25 mouse cellular contexts compared by ENCODE assay signal in genomic region chr15:82706647-82707046, GRCm38 (mm10). TPM values are rescaled to one million over a fixed set of nuclear protein-coding genes. Genes with fewer than 3 reads are reported as not detected.
A peak's percentile ranks its signal among the peaks of the same experiment; 100 is the strongest.
DNase-seq lines count a peak whose midpoint lies in the region; ATAC-seq and TF ChIP-seq lines count a peak whose summit lies in the region.
"Had no signal": no experiment of that assay in that cellular context is flagged by ENCODE, and none has a peak within 500 bp of the region (broad histone marks: within the 10 kb centered on the region; RNA-seq: fewer than 3 reads in every experiment).

No protein-coding gene starts in this region.

- WGBS in heart, embryonic 10.5 days: 70% methylated on average over 2 of the region's 2 CpGs
- 79% methylated on average over 2 of the region's 2 CpGs for WGBS in heart, adult 2 months
- 20% methylated on average over 2 of the region's 2 CpGs for whole genome bisulfite sequencing in liver, adult 2 months
- 69% methylated on average over 2 of the region's 2 CpGs for WGBS in liver, postnatal 0 days (ENCODE audit: insufficient replicate concordance)
- 64% methylated on average over 2 of the region's 2 CpGs for WGBS in liver, embryonic 12.5 days (ENCODE audit: insufficient replicate concordance)

- no peak overlapping the region for H3K4me2 ChIP-seq in liver, postnatal 0 days (ENCODE audit: low read depth, low read length)
- H3K4me2 ChIP-seq in liver, embryonic 12.5 days: no peak overlapping the region

- H3K4me1 ChIP-seq in heart, embryonic 10.5 days: no peaks in the 10 kb centered on the region
- no peaks in the 10 kb centered on the region for H3K4me1 ChIP-seq in heart, adult 2 months (ENCODE audit: control insufficient read depth, insufficient read depth, low read length)
- peaks cover 29% of the 10 kb centered on the region for H3K4me1 ChIP-seq in liver, adult 2 months (ENCODE audit: control insufficient read depth, insufficient read depth, low read length)
- H3K4me1 ChIP-seq in liver, postnatal 0 days (ENCODE audit: insufficient read depth): no peaks in the 10 kb centered on the region
- no peaks in the 10 kb centered on the region for H3K4me1 ChIP-seq in liver, embryonic 12.5 days

- H3K27me3 ChIP-seq in heart, embryonic 10.5 days (ENCODE audit: insufficient read depth, poor library complexity, severe bottlenecking): no peaks in the 10 kb centered on the region
- H3K27me3 ChIP-seq in heart, adult 2 months (ENCODE audit: control insufficient read depth, insufficient read depth, low read length): no peaks in the 10 kb centered on the region
- H3K27me3 ChIP-seq in liver, adult 2 months (ENCODE audit: control insufficient read depth, insufficient read depth, low read length): no peaks in the 10 kb centered on the region
- no peaks in the 10 kb centered on the region for H3K27me3 ChIP-seq in liver, postnatal 0 days (ENCODE audit: insufficient read depth, low read length)
- no peaks in the 10 kb centered on the region for H3K27me3 ChIP-seq in liver, embryonic 12.5 days (replicated peaks)

- H3K4me3 ChIP-seq in heart, embryonic 10.5 days: no peak overlapping the region
- no peak overlapping the region for H3K4me3 ChIP-seq in heart, adult 2 months
- peak overlapping the region; percentile 99 for H3K4me3 ChIP-seq in liver, adult 2 months (ENCODE audit: insufficient read depth, low read depth, low read length)
- no peak overlapping the region for H3K4me3 ChIP-seq in liver, postnatal 0 days (ENCODE audit: low read depth, low read length)
- no peak overlapping the region for H3K4me3 ChIP-seq in liver, embryonic 12.5 days

- H3K79me2 ChIP-seq in heart, adult 2 months (replicated peaks; ENCODE audit: control insufficient read depth, insufficient read depth, low read length): no peaks in the 10 kb centered on the region
- peaks cover 41% of the 10 kb centered on the region for H3K79me2 ChIP-seq in liver, adult 2 months (ENCODE audit: control insufficient read depth, insufficient read depth, low read length)

- peak; percentile 43 for DNase-seq in heart, adult 11 months
- no peak for DNase-seq in heart, adult 8-10 months (ENCODE audit: low spot score)
- DNase-seq in heart, embryonic 10.5 days (ENCODE audit: low spot score): peak; percentile 62
- DNase-seq in heart, adult 2 months: no peak
- peak; percentile 88 for DNase-seq in liver, adult 2 months (ENCODE audit: extremely low read depth, low read depth, low spot score)
- no peak for DNase-seq in liver
- no peak for DNase-seq in liver, postnatal 0 days
- DNase-seq: adrenal gland, adult 8-10 months; adrenal gland, postnatal 10 days; adrenal gland, postnatal 14 days; adrenal gland, postnatal 25 days; B cell, adult 2 months; cerebellum, adult 11 months; cerebellum, adult 11-12 months had no signal

- ATAC-seq in liver, postnatal 0 days: peak; percentile 82
- no peak for ATAC-seq in liver, embryonic 12.5 days
- ATAC-seq: activated CD4-positive, CD25-positive, alpha-beta regulatory T cell, adult 4 months; CD4-positive, CD25-positive, alpha-beta regulatory T cell, adult 4 months; Patski had no signal

- no peaks in the 10 kb centered on the region for H3K36me3 ChIP-seq in heart, embryonic 10.5 days
- no peaks in the 10 kb centered on the region for H3K36me3 ChIP-seq in heart, adult 2 months (ENCODE audit: control insufficient read depth, insufficient read depth, low read length)
- H3K36me3 ChIP-seq in liver, adult 2 months (ENCODE audit: control insufficient read depth, insufficient read depth, low read length): peaks cover 33% of the 10 kb centered on the region
- H3K36me3 ChIP-seq in liver, postnatal 0 days (replicated peaks; ENCODE audit: insufficient read depth, low read length): no peaks in the 10 kb centered on the region
- no peaks in the 10 kb centered on the region for H3K36me3 ChIP-seq in liver, embryonic 12.5 days
- H3K36me3 ChIP-seq: G1E had no signal

- no peak for TF ChIP-seq POLR2A in heart, adult 2 months (IDR thresholded peaks at IDR 0.05; ENCODE audit: insufficient read depth, low read depth, low read length)
- TF ChIP-seq POLR2A in liver, adult 2 months (IDR thresholded peaks at IDR 0.05; ENCODE audit: extremely low read depth, insufficient read depth, low read length): no peak

- intact Hi-C loops in heart, adult 2 months (cut with DNase I): no loop called here

- no peak overlapping the region for H3K9ac ChIP-seq in heart, adult 2 months (ENCODE audit: low read depth, low read length)
- H3K9ac ChIP-seq in liver, adult 2 months (ENCODE audit: low read depth, low read length): peak overlapping the region; percentile 96
- no peak overlapping the region for H3K9ac ChIP-seq in liver, postnatal 0 days (replicated peaks)
- H3K9ac ChIP-seq in liver, embryonic 12.5 days: no peak overlapping the region

- H3K27ac ChIP-seq in heart, embryonic 10.5 days: no peak overlapping the region
- no peak overlapping the region for H3K27ac ChIP-seq in heart, adult 2 months
- H3K27ac ChIP-seq in liver, adult 2 months (replicated peaks; ENCODE audit: insufficient read depth, low read depth, low read length): peak overlapping the region; percentile 99
- H3K27ac ChIP-seq in liver, postnatal 0 days (ENCODE audit: low read depth): peak overlapping the region; percentile 19; the same call in 1 of the 2 replicates
- H3K27ac ChIP-seq in liver, embryonic 12.5 days: no peak overlapping the region

- no peak for TF ChIP-seq EP300 in heart, adult 2 months (IDR thresholded peaks at IDR 0.05; ENCODE audit: insufficient read depth, low read depth, low read length)
- TF ChIP-seq EP300 in liver, postnatal 0 days (IDR thresholded peaks at IDR 0.05; ENCODE audit: low read depth): no peak

- no peak for TF ChIP-seq CTCF in heart, adult 2 months (IDR thresholded peaks at IDR 0.05)
- TF ChIP-seq CTCF in liver, adult 2 months (IDR thresholded peaks at IDR 0.05; ENCODE audit: low read depth, low read length): no peak
- TF ChIP-seq CTCF in liver, postnatal 0 days (IDR thresholded peaks at IDR 0.05; ENCODE audit: low read depth): no peak

- 0 out of 2 replicates have a peak, but pooled peaks cover 2% of the 10 kb centered on the region for H3K9me3 ChIP-seq in heart, embryonic 10.5 days
- H3K9me3 ChIP-seq in liver, postnatal 0 days (ENCODE audit: low read length): no peaks in the 10 kb centered on the region
- H3K9me3 ChIP-seq in liver, embryonic 12.5 days (replicated peaks): no peaks in the 10 kb centered on the region
- H3K9me3 ChIP-seq: G1E had no signal

RNA-seq across cellular contexts. Expression of gene Cyp2d40, which starts 57.3 kb away (rescaled TPM):
- total RNA-seq in heart, adult 8-10 months (2022): not detected
- not detected in 2 replicates for polyA plus RNA-seq in heart, embryonic 10.5 days (2016; fragmentation: Nextera tagmentation; extraction: Ambion mirVana)
- total RNA-seq in heart, adult 2 months (2021): not detected
- polyA plus RNA-seq in heart, adult 2 months (2012; rRNA removed): not detected in 2 replicates
- 44.7 and 107 TPM in 2 replicates for total RNA-seq in liver, adult 2 months (2014; rRNA removed)
- polyA plus RNA-seq in liver, adult 2 months (2012; rRNA removed): 144 and 145 TPM in 2 replicates
- 0.83 and 1.3 TPM in 2 replicates for polyA plus RNA-seq in liver, postnatal 0 days (2015; fragmentation: Nextera tagmentation; extraction: Ambion mirVana)
- polyA plus RNA-seq in liver, embryonic 12.5 days (2016; fragmentation: Nextera tagmentation; extraction: Ambion mirVana): not detected in 2 replicates
- total RNA-seq: adrenal gland, adult 18-20 months; adrenal gland, adult 8-10 months; adrenal gland, postnatal 25 days; adrenal gland, postnatal 36 days; CH12.LX; ES-E14; G1E; MEL had no signal
- polyA plus RNA-seq: activated CD4-positive, CD25-positive, alpha-beta regulatory T cell, adult 4 months; C2C12; CD4-positive, CD25-positive, alpha-beta regulatory T cell, adult 4 months; G1E; Patski had no signal

Comparison
In these comparisons a context has a peak if more than half of its experiments do, and no peak if none do; other contexts are left out.
1. DNase-seq: peak in heart, adult 11 months (single experiment), heart, embryonic 10.5 days (single experiment) and liver, adult 2 months (single experiment); none in heart, adult 8-10 months (single experiment), heart, adult 2 months (0 of 2), liver (single experiment) and liver, postnatal 0 days (single experiment).
2. H3K27ac ChIP-seq: peak in liver, adult 2 months (single experiment) and liver, postnatal 0 days (single experiment); none in heart, embryonic 10.5 days (single experiment), heart, adult 2 months (single experiment) and liver, embryonic 12.5 days (single experiment).
3. RNA of gene Cyp2d40, which starts 57.3 kb away (polyA plus RNA-seq): 144 to 145 TPM in liver, adult 2 months; 0.83 to 1.3 TPM in liver, postnatal 0 days, not detected in heart, embryonic 10.5 days, not detected in heart, adult 2 months and not detected in liver, embryonic 12.5 days; every median in the first group is over 10 times any median in the second.